Mouse (Mus musculus) limb, embryonic 15.5 days (tissue): ENCODE data around the gene Dtx3. TPM values are rescaled to one million over a fixed set of nuclear protein-coding genes. Genes with fewer than 3 reads are reported as not detected.
A peak's percentile ranks its signal among the peaks of the same experiment; 100 is the strongest.

Source experiments
- ATAC-seq: fragments of 200-750 bp; cut with Nextera tagmentation; 2 replicates; pipeline ENCODE4 v1.8.0; 2017; ENCODE audit warnings: low read depth, moderate TSS enrichment; ENCODE audit not compliant: insufficient number of reproducible peaks, low FRiP score, low TSS enrichment
- H3K27ac ChIP-seq: fragments of 300-500 bp; sonication (generic); 2 replicates; pipeline ENCODE4 v1.5.1; 2015; ENCODE audit warnings: moderate library complexity, mild to moderate bottlenecking, inconsistent platforms
- H3K27me3 ChIP-seq: fragments of 300-500 bp; sonication (generic); 2 replicates; pipeline ENCODE4 v1.6.1; 2015; ENCODE audit warnings: inconsistent platforms
- H3K36me3 ChIP-seq: fragments of 300-500 bp; sonication (generic); 2 replicates; pipeline ENCODE4 v1.6.1; 2015; ENCODE audit warnings: inconsistent platforms
- H3K4me1 ChIP-seq: fragments of 300-500 bp; sonication (generic); 2 replicates; pipeline ENCODE4 v1.6.1; 2015; ENCODE audit warnings: inconsistent platforms
- H3K4me2 ChIP-seq: fragments of 300-500 bp; sonication (generic); 2 replicates; pipeline ENCODE4 v1.6.1; 2015; ENCODE audit warnings: mild to moderate bottlenecking, inconsistent platforms
- H3K4me3 ChIP-seq: fragments of 300-500 bp; sonication (generic); 2 replicates; pipeline ENCODE4 v1.5.1; 2015; ENCODE audit warnings: mild to moderate bottlenecking, inconsistent platforms
- H3K9ac ChIP-seq: fragments of 300-500 bp; sonication (generic); 2 replicates; pipeline ENCODE4 v1.6.1; 2015; ENCODE audit warnings: inconsistent platforms
- H3K9me3 ChIP-seq: fragments of 300-500 bp; sonication (generic); 2 replicates; pipeline ENCODE4 v1.6.1; 2016; ENCODE audit warnings: inconsistent platforms
- WGBS: fragments of 180-500 bp; shearing (Covaris S2); methylation state at CpG from one replicate; pipeline ENCODE4 v1.1.7; 2015; 5-methylcytosine and 5-hydroxymethylcytosine counted together
- polyA plus RNA-seq: library from polyadenylated mRNA; unstranded; fragments of >200 nt; fragmentation: Nextera tagmentation; extraction: Ambion mirVana; gene quantifications from 2 replicates; pipeline ENCODE4 v1.2.1, GENCODE M21; 2015

Dtx3 gene
- polyA plus RNA-seq, 1 experiment from 2014 or later: 140 TPM

DNA sequence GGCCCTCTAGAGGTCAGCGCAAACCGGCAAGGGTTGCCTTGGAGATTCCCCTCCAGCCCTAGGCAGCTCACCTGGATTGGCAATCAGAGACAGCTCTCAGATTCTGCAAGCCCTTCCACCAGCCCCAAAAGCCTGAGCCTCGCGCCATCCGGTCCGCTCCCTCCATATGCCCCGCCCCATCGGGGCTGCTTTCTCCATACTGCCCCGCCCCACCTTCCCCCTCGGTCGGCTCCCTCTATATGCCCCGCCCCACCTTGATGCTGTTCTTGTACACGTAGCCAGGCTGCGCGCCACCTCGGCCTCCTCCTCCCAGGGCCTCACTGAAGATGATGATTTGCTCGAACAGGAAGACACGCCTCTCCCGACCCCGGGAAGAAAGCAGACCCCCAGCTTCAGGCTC is 11.8 kb downstream of the Dtx3 start:
- Histone ChIP-seq H3K36me3 (peaks cover 56% of the 10 kb centered on the region), H3K27ac (no peak overlapping the region), H3K27me3 (peaks cover 35% of the 10 kb centered on the region), H3K4me3 (no peak overlapping the region), H3K4me2 (no peak overlapping the region), H3K9ac (no peak overlapping the region), H3K9me3 (no peaks in the 10 kb centered on the region), H3K4me1 (peaks cover 31% of the 10 kb centered on the region)
- no peak for ATAC-seq
- WGBS: 20% methylated on average over 20 of the region's 20 CpGs

DNA sequence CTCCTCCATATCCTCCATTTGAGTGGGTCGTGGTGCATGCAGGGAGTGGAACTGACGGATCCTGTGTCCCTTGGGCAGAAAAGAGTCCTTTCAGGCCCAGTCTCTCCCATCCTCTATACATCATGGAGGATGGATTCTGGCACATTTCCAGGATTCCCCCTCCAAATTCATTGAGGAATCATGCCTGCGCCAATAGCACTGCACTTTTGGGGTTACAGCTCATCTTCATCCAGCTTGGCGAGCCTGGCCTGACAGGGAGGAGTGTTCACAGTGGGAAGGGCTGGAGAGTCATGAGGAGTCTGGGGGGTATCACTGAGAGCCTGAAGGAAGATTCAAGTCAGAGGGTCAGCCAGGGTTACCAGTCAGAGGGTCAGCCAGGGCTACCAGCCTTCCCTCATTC is 12.9 kb downstream of the Dtx3 start:
- H3K9ac ChIP-seq: no peak overlapping the region
- H3K27ac ChIP-seq: no peak overlapping the region
- H3K36me3 ChIP-seq: peaks cover 56% of the 10 kb centered on the region
- H3K4me1 ChIP-seq: peaks cover 34% of the 10 kb centered on the region
- no peak overlapping the region for H3K4me2 ChIP-seq
- H3K4me3 ChIP-seq: no peak overlapping the region
- peaks cover 45% of the 10 kb centered on the region for H3K27me3 ChIP-seq
- ATAC-seq: no peak
- no peaks in the 10 kb centered on the region for H3K9me3 ChIP-seq
- 91% methylated on average over 4 of the region's 4 CpGs for WGBS

DNA sequence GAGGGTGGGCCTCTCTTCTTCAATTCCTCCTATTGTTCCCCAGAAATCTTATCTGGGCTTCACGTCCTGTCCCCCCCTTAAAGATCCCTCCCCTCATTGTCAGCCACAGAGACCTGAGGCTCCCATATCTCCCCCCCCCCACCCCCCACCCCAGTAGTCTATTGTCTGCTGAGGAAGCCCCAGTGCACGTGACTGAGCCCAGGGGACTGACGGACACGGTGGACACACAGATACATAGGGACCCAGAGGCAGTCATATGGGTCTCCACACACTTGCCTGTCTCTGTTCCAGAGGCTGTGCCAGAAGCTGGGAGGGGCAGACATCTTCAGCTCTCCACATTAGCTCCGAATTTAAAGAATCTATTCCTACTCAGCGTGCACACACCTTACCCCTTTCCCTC is 14.0 kb downstream of the Dtx3 start:
- WGBS: 74% methylated on average over 6 of the region's 6 CpGs
- H3K27me3 ChIP-seq: peaks cover 55% of the 10 kb centered on the region
- ATAC-seq: no peak

DNA sequence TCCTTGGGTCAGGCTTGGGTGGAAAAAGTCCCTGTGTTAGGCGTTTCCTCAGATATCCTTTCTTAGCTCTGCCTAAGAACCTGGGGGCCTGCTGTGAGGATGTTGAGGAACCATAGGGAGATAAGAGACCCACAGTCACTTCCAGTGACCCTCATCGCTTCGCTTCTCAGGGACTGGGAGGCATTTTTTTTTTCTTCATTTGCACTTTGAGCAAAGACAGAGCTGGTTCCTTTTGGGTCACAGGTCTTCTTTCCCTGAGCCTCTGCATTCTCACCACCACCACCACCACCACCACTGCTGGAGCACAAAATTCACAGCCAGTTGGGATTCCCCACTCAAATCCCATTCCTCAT is 14.9 kb downstream of the Dtx3 start:
- Histone ChIP-seq H3K4me2 (peak overlapping the region; percentile 42), H3K27me3 (peaks cover 63% of the 10 kb centered on the region), H3K9ac (no peak overlapping the region), H3K27ac (no peak overlapping the region), H3K36me3 (peaks cover 40% of the 10 kb centered on the region), H3K4me1 (peaks cover 38% of the 10 kb centered on the region), H3K4me3 (no peak overlapping the region), H3K9me3 (no peaks in the 10 kb centered on the region)
- WGBS: 35% methylated on average over 3 of the region's 3 CpGs
- no peak for ATAC-seq

More for the DNA sequence above, 14.0 kb downstream of the Dtx3 start:
- Histone ChIP-seq H3K9ac (no peak overlapping the region), H3K27ac (no peak overlapping the region), H3K36me3 (peaks cover 49% of the 10 kb centered on the region), H3K4me2 (no peak overlapping the region), H3K9me3 (no peaks in the 10 kb centered on the region), H3K4me3 (no peak overlapping the region), H3K4me1 (peaks cover 38% of the 10 kb centered on the region)

DNA sequence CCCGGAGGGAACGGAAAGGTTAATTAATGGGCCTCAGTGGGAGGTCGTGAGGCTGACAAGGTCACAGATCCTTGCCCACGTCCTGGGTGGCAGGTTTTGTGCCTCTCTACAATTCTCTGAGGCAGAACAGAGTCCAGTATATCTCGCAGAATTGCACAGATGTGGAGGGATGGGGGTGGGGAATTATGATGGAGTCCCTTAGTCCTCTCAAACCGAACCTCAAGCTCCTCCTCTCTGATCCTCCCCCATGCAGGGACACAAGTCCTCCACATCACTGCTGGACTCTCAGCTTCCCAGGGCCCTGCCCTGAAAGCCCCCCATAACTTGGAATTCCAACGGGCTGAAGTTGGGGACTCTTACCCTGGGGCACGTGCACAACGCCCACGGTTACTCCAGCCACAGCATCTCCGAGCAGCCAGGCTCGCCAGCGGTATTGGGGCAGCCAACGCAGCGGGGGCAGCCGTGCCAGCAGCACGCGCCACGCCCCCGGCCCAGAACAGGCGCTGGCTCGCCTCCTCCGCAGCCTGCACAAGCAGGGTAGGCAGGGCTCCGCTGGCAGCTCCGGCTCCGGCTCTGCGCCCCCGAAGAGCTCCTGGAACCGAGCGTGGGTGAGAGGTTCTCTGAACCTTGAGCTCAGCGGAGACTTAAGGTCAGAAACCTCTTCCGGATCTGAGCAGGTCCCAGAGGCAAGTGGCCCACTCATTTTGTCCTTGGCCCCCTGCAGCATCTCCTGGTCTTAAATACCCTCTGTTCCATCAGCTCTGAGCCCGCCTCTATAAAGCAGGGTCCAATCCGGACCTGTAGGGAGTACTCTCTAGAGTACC is 15.4 kb downstream of the Dtx3 start, which contains the start of gene Slc26a10:
Slc26a10 (minus strand) TSS at position 775 of the 824 bp plus-strand sequence.
- Histone ChIP-seq H3K36me3 (peaks cover 34% of the 10 kb centered on the region), H3K9ac (no peak within 1 kb of the TSS), H3K27me3 (peaks cover 63% of the 10 kb centered on the region)

DNA sequence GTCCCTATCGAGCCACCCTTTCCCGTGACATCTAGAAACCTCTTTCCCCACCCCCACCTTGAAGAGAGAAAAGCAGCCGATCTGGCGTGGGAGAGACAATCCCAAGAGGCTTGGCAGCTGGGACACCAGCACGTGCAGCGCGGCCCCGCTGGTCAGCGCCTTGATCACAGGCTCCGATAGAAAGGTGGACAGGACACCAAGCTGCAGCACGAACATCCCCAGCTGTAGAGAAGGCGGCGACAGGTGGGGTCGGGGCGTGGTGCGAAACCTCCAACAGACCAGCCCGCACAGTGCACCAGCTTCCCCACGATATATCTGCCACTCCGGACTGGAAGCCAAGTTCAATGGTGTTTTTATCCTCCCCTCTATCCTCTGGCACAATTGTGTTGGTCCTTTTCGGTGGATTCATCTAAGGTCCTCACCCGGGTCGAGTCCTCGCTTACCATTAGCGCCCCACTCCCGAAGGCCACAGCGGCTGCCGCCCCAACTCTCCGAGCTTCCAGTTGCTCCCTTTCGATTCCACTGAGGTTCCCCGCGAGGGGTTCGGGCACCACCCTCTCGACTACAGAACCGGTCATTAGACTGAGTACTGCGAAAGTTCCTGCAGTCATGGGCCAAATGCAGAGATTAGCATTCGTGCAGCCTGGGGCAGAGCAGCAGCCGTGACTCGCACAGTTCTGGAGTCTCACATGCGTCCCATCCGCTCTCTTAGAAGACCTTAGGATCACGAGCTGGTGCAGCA is 17.1 kb downstream of the Dtx3 start:
- ATAC-seq: no peak
- Histone ChIP-seq H3K36me3 (peaks cover 18% of the 10 kb centered on the region), H3K4me1 (peaks cover 30% of the 10 kb centered on the region), H3K4me3 (peak overlapping the region; percentile 35), H3K27me3 (peaks cover 67% of the 10 kb centered on the region), H3K9me3 (no peaks in the 10 kb centered on the region), H3K9ac (no peak overlapping the region), H3K27ac (no peak overlapping the region), H3K4me2 (peak overlapping the region; percentile 57)
- WGBS: 5% methylated on average over 41 of the region's 41 CpGs

More for the DNA sequence above, 15.4 kb downstream of the Dtx3 start, which contains the start of gene Slc26a10:
- H3K4me3 ChIP-seq: peak within 1 kb of the TSS; percentile 19
- no peak for ATAC-seq
- H3K27ac ChIP-seq: no peak within 1 kb of the TSS
- H3K9me3 ChIP-seq: no peaks in the 10 kb centered on the region
- peaks cover 38% of the 10 kb centered on the region for H3K4me1 ChIP-seq
- H3K4me2 ChIP-seq: peak within 1 kb of the TSS; percentile 42
- WGBS: under 1% methylated on average over 34 of the region's 34 CpGs

DNA sequence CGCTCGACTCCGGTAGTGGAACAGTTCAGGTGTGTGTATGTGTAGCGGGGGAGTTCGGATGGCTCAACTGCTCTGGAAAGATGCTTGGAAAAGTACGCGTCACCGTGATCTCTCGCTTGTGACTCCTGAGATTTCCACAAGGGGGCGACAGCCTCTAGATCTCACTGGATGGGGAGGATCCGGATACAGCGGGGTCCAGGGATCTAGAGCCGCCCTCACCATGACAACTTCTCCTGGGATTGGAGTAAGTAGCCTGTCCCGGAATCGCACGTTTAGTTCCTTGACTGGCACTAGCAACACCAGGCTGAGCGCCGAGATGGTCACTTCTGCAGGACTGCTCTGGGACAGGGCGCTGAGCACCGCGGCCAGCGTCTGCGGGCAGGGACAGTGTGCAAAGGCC is 17.8 kb downstream of the Dtx3 start:
- peak overlapping the region; percentile 35 for H3K4me3 ChIP-seq
- peaks cover 72% of the 10 kb centered on the region for H3K27me3 ChIP-seq
- peak; percentile 40; the same call in 1 of the 2 replicates for ATAC-seq
- peaks cover 10% of the 10 kb centered on the region for H3K36me3 ChIP-seq
- H3K9me3 ChIP-seq: no peaks in the 10 kb centered on the region
- no peak overlapping the region for H3K9ac ChIP-seq
- H3K27ac ChIP-seq: no peak overlapping the region
- H3K4me1 ChIP-seq: peaks cover 30% of the 10 kb centered on the region
- 1% methylated on average over 23 of the region's 23 CpGs for WGBS
- peak overlapping the region; percentile 57 for H3K4me2 ChIP-seq

DNA sequence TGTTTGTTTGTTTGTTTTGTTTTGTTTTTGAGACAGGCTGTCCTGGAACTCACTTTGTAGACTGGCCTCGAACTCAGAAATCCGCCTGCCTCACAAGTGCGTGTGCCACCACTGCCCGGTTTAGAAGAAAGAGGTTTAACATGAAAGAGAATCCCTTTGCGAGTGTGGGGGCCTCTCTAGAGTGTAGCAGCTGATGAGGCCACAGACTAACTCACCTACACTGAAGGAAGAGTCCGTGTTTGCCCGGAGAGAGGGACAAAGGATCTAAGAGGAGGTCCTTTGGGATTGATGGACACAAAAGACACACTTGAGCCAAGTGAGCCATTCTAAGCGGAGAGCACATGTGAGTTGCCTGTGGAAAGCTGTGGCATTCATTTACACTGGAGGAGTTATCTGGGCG is 18.3 kb downstream of the Dtx3 start:
- Histone ChIP-seq H3K27ac (no peak overlapping the region), H3K9ac (no peak overlapping the region), H3K27me3 (peaks cover 73% of the 10 kb centered on the region), H3K9me3 (no peaks in the 10 kb centered on the region), H3K4me1 (peaks cover 30% of the 10 kb centered on the region), H3K36me3 (peaks cover 5% of the 10 kb centered on the region), H3K4me2 (peak overlapping the region; percentile 57), H3K4me3 (peak overlapping the region; percentile 35; the same call in 1 of the 2 replicates)
- WGBS: 25% methylated on average over 9 of the region's 9 CpGs
- ATAC-seq: no peak

DNA sequence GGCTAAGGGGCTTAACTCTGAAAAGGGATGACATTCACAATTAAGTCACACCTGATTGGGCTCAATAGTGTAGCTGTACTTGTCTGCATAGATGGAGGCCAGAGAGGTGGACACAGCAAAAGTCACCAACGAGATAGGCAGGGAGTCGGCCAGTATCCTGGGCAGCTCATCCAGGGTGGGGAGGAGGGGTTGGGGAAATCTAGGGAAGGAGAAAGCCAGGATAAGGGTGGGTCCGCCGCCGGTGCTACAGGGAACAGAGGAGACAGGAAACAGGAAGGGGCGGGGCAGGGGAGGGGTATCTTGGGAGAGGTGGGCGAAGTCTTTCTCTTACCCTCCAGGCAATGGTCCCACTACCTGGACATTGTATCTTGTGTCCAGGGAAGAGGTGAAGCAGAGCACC is 18.8 kb downstream of the Dtx3 start:
- ATAC-seq: no peak
- WGBS: 6% methylated on average over 7 of the region's 7 CpGs

DNA sequence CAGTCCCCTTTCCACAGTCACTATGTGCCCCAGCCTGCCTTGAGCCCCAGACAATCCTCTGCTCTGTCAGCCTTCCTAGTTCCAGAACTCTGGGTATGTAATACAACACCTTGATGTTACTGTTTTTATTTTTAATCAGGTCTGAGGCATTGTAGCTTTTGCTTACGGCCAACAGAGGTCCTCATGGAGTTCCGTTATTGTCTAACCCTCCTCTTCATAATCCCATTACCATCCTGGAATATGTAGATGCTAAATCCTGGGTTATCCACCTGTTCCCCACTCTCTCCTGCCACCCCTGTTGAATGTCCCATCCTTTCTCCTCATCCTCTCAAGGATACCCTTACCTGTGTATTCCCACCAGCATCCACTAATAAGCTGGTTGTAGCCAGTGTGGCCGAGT is 19.3 kb downstream of the Dtx3 start:
- ATAC-seq: no peak
- 35% methylated on average over 3 of the region's 3 CpGs for WGBS
- H3K4me1 ChIP-seq: peaks cover 36% of the 10 kb centered on the region

More for the DNA sequence above, 18.8 kb downstream of the Dtx3 start:
- H3K27me3 ChIP-seq: peaks cover 73% of the 10 kb centered on the region
- H3K4me1 ChIP-seq: peaks cover 32% of the 10 kb centered on the region
- peaks cover under 1% of the 10 kb centered on the region; the same call in 1 of the 2 replicates for H3K36me3 ChIP-seq
- no peak overlapping the region for H3K4me2 ChIP-seq
- no peak overlapping the region for H3K9ac ChIP-seq
- H3K4me3 ChIP-seq: no peak overlapping the region
- H3K27ac ChIP-seq: no peak overlapping the region
- H3K9me3 ChIP-seq: no peaks in the 10 kb centered on the region

DNA sequence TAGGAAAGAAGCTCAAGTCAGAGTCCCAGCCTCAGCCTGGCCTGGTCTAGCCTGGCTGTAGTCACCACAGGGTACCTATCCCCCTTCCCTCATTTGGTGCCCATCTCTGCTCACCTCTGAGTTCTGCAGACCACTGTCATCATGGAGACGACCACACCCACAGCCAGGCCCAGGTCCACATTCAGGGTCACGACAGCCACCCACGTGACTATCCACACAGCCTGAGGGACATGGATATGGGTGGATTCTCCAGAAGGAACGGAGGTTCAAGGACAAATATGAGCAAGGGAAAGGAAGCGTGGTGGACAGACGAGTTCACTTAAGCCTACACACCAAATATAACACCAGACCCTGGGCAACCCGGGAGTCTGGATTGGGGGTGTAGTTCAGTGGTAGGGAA is 21.4 kb downstream of the Dtx3 start:
- WGBS: 80% methylated on average over 7 of the region's 7 CpGs
- Histone ChIP-seq H3K27ac (no peak overlapping the region), H3K4me1 (peaks cover 38% of the 10 kb centered on the region), H3K4me2 (no peak overlapping the region), H3K36me3 (no peaks in the 10 kb centered on the region), H3K9ac (no peak overlapping the region), H3K27me3 (peaks cover 73% of the 10 kb centered on the region), H3K9me3 (no peaks in the 10 kb centered on the region), H3K4me3 (no peak overlapping the region)
- ATAC-seq: no peak

More for the DNA sequence above, 19.3 kb downstream of the Dtx3 start:
- H3K36me3 ChIP-seq: no peaks in the 10 kb centered on the region
- no peaks in the 10 kb centered on the region for H3K9me3 ChIP-seq
- H3K9ac ChIP-seq: no peak overlapping the region
- no peak overlapping the region for H3K4me2 ChIP-seq
- no peak overlapping the region for H3K4me3 ChIP-seq
- H3K27ac ChIP-seq: no peak overlapping the region
- H3K27me3 ChIP-seq: peaks cover 73% of the 10 kb centered on the region
